Mouse (Mus musculus) stomach, postnatal 0 days (tissue): ENCODE measurements around the gene Med24. TPM values are rescaled to one million over a fixed set of nuclear protein-coding genes. Genes with fewer than 3 reads are reported as not detected.

Experiments used
- ATAC-seq: fragments of 200-750 bp; cut with Nextera tagmentation; 2 replicates; pipeline ENCODE4 v1.8.0; 2017; ENCODE audit not compliant: low FRiP score, low TSS enrichment
- DNase-seq: peaks from one replicate; pipeline ENCODE4 v3.0.0-alpha.2; 2016; ENCODE audit warnings: low spot score
- H3K27ac ChIP-seq: fragments of 300-500 bp; sonication (generic); replicated peaks from 2 replicates; pipeline ENCODE4 v1.5.1; 2014; ENCODE audit warnings: mild to moderate bottlenecking, control low read depth
- H3K27me3 ChIP-seq: fragments of 300-500 bp; sonication (generic); 2 replicates; pipeline ENCODE4 v1.6.1; 2014; ENCODE audit warnings: low read length; ENCODE audit not compliant: control insufficient read depth, insufficient read depth
- H3K36me3 ChIP-seq: fragments of 300-500 bp; sonication (generic); 2 replicates; pipeline ENCODE4 v1.6.1; 2014; ENCODE audit warnings: low read length, mixed read lengths; ENCODE audit not compliant: control insufficient read depth, insufficient read depth
- H3K4me1 ChIP-seq: fragments of 300-500 bp; sonication (generic); replicated peaks from 2 replicates; pipeline ENCODE4 v1.6.1; 2014; ENCODE audit warnings: antibody characterized with exemption; ENCODE audit not compliant: control insufficient read depth, insufficient read depth
- H3K4me2 ChIP-seq: fragments of 300-500 bp; sonication (generic); replicated peaks from 2 replicates; pipeline ENCODE4 v1.6.1; 2014; ENCODE audit warnings: low read depth, mild to moderate bottlenecking, control low read depth, moderate library complexity
- H3K4me3 ChIP-seq: fragments of 300-500 bp; sonication (generic); 2 replicates; pipeline ENCODE4 v1.5.1; 2014; ENCODE audit warnings: low read depth, low read length, control low read depth
- H3K9ac ChIP-seq: fragments of 300-500 bp; sonication (generic); 2 replicates; pipeline ENCODE4 v1.6.1; 2014; ENCODE audit warnings: mild to moderate bottlenecking, low read length, control low read depth, mixed read lengths
- H3K9me3 ChIP-seq: fragments of 300-500 bp; sonication (generic); 2 replicates; pipeline ENCODE4 v1.6.1; 2016; ENCODE audit warnings: low read length; ENCODE audit not compliant: control insufficient read depth
- CTCF ChIP-seq: IDR thresholded peaks from 2 replicates; pipeline ENCODE4 v1.5.1; 2016; ENCODE audit warnings: antibody characterized with exemption, low read depth, mild to moderate bottlenecking, moderate library complexity
- EP300 ChIP-seq: optimal IDR thresholded peaks from 2 replicates; pipeline ENCODE3; 2016; ENCODE audit warnings: antibody characterized with exemption
- WGBS: fragments of 180-500 bp; shearing (Covaris S2); extraction: QIAGEN DNeasy Blood & Tissue Kit; methylation state at CpG from one replicate; pipeline ENCODE4 v1.1.7; 2014; 5-methylcytosine and 5-hydroxymethylcytosine counted together
- polyA plus RNA-seq: library from polyadenylated mRNA; unstranded; fragments of >200 nt; fragmentation: Nextera tagmentation; extraction: Ambion mirVana; gene quantifications from 2 replicates; pipeline ENCODE4 v1.2.1, GENCODE M21; 2015

The Med24 gene
- 16.5 and 18.7 TPM in 2 replicates for polyA plus RNA-seq

DNA sequence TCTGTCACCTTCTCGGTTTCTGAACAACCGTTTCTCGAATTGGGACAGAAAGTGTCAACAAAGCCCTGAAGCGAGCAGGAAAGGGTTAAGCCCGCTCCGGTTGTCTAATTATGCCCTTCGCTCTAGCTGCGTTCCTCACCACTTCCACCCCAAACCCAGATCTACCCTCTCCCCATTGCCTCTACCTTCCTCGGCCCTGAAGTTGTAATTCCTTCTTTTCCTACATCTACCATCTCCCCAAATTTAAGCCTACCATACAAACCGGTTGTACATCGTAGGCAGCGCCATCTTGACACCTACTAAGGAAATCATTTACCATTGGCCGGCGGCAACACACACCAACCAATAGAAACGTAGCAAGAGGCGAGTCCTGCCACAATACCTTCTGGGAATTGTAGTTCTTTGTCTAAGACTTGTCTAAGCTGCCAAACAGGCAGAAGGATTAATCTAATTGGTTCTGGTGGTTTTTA is at the start of gene Med24:
Gene Med24, minus strand, starts transcription at position 317 of the 470 bp plus-strand sequence.
- no peaks in the 10 kb centered on the region for H3K27me3 ChIP-seq
- H3K4me3 ChIP-seq = peak within 1 kb of the TSS; percentile 73
- peak; percentile 83 for DNase-seq
- peak within 1 kb of the TSS; percentile 71 for H3K4me2 ChIP-seq
- TF ChIP-seq CTCF (no peak), EP300 (no peak)
- H3K4me1 ChIP-seq = no peaks in the 10 kb centered on the region
- H3K9me3 ChIP-seq = no peaks in the 10 kb centered on the region
- H3K36me3 ChIP-seq = peaks cover 9% of the 10 kb centered on the region; the same call in 1 of the 2 replicates
- peak; percentile 93 for ATAC-seq
- peak within 1 kb of the TSS; percentile 63; the same call in 1 of the 2 replicates for H3K27ac ChIP-seq
- under 1% methylated on average over 16 of the region's 16 CpGs for WGBS
- H3K9ac ChIP-seq = peak within 1 kb of the TSS; percentile 59

DNA sequence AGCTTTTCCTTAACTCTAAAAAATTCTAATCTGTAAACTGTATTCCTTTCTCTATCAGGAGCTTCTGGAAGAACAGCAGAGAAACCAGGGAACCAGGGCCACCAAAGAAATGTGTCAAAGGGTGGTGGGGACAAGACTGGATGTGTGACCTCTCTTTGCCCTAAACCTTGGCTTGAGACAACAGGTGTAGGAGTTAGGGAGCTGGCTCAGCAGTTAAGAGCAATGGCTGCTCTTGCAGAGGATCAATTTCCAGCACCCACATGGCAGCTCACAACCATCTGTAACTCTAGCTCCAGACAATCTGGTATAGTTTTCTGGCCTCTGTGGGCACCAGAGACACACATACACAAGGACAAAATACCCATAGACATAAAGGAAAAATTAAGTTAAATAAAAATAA is 48.7 kb upstream of the Med24 start:
- Histone ChIP-seq H3K36me3 (no peaks in the 10 kb centered on the region), H3K9me3 (no peaks in the 10 kb centered on the region), H3K27me3 (no peaks in the 10 kb centered on the region), H3K4me2 (no peak overlapping the region), H3K27ac (peak overlapping the region; percentile 95), H3K4me3 (no peak overlapping the region), H3K4me1 (peaks cover 21% of the 10 kb centered on the region), H3K9ac (no peak overlapping the region)
- TF ChIP-seq CTCF (no peak), EP300 (no peak)
- ATAC-seq = no peak
- no peak for DNase-seq

DNA sequence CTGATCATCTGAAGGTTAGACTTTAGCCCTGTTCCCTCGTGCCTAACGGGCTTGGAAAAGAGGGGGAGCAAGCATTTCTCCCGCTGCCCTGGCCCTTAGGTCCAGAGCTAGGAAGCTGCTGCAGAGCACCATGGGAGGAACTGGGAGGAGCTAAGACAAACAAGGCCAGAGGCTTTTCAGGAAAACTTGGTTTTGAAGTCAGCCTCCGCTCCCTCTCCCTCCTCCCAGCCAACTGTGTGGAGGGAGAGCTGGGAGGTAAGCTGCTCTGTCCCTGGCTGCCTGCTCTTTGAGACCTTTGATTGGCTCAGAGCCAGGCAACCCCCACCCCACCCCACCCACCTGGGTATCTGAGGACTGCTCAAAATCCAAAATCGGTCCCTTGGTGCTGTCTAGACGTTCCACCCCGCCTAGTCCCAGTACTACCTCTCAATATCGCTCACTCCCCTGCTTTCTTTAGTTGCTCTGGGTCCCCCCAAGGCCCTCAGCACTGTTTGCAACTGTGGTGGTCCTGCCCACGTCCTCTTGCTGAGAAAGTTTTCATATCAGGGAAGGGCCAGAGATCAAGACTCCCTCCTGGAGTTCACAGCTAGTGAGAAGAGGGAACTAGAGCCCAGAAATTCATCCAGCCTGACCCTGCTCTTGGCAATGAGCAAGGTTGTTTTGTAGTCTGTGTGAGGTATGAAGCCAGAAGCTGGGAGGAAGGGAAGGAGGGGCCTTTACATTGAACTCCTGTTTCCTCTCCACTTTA is 47.8 kb upstream of the Med24 start:
- H3K27me3 ChIP-seq = no peaks in the 10 kb centered on the region
- 8% methylated on average over 9 of the region's 9 CpGs for WGBS
- H3K9ac ChIP-seq = peak overlapping the region; percentile 43
- DNase-seq (peak; percentile 58), ATAC-seq (no peak)
- H3K4me2 ChIP-seq = peak overlapping the region; percentile 32
- TF ChIP-seq EP300 = no peak
- no peak for TF ChIP-seq CTCF
- H3K4me3 ChIP-seq = no peak overlapping the region
- H3K27ac ChIP-seq = peak overlapping the region; percentile 95
- H3K9me3 ChIP-seq = no peaks in the 10 kb centered on the region
- no peaks in the 10 kb centered on the region for H3K36me3 ChIP-seq
- H3K4me1 ChIP-seq = peaks cover 16% of the 10 kb centered on the region

DNA sequence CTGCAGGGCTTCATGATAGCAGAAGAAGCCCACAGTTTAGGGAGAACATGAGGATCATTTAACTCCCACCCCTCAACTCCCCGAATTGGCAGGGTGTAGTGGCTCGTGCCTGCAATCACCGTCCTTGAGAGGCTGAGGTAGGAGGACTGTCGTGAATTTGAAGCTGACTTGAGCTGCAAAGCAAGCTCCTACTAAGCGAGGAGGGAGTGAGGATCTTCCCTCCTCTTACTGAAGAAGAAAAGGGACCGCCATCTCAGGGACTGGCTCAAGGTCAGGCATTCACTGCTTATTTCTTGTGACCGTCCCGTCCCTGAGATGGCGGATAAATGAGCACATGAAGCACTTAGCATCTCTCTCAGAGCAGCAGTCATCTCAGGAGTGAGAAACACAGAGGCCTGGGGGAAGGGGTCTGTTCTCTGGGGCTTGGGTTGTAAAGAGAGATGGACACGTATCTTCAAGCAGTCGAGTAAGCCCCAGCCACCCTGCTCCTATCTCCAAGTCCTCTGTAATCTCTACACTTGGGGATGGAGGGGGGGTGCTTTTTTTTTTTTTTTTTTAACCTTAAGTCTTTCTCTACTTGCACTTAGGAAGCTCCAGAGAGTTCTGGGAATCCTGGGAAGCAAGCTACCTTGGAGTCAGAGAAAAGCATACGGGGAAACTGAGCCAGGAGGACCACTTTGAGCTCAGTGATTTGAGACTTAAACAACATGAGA is 47.0 kb upstream of the Med24 start:
- 34% methylated on average over 12 of the region's 12 CpGs for WGBS

GRCm38 (mm10) chr11:98775348-98776051 is 46.3 kb upstream of the Med24 start:
- Histone ChIP-seq H3K9ac (peak overlapping the region; percentile 39), H3K27me3 (no peaks in the 10 kb centered on the region), H3K27ac (peak overlapping the region; percentile 95), H3K36me3 (peaks cover 9% of the 10 kb centered on the region; the same call in 1 of the 2 replicates), H3K4me3 (peak overlapping the region; percentile 59; the same call in 1 of the 2 replicates), H3K4me2 (peak overlapping the region; percentile 67), H3K4me1 (peaks cover 16% of the 10 kb centered on the region), H3K9me3 (no peaks in the 10 kb centered on the region)
- ATAC-seq (peak; percentile 76), DNase-seq (peak; percentile 99)
- peak; percentile 27 for TF ChIP-seq CTCF
- no peak for TF ChIP-seq EP300
- WGBS = under 1% methylated on average over 15 of the region's 15 CpGs

More for the DNA sequence above, 47.0 kb upstream of the Med24 start:
- ATAC-seq = no peak
- H3K4me2 ChIP-seq = peak overlapping the region; percentile 67; the same call in 1 of the 2 replicates
- H3K9me3 ChIP-seq = no peaks in the 10 kb centered on the region
- peaks cover 16% of the 10 kb centered on the region for H3K4me1 ChIP-seq
- H3K36me3 ChIP-seq = peaks cover 4% of the 10 kb centered on the region; the same call in 1 of the 2 replicates
- H3K9ac ChIP-seq = peak overlapping the region; percentile 43; the same call in 1 of the 2 replicates
- H3K27ac ChIP-seq = peak overlapping the region; percentile 95
- H3K4me3 ChIP-seq = no peak overlapping the region
- no peak for TF ChIP-seq CTCF
- TF ChIP-seq EP300 = no peak
- no peaks in the 10 kb centered on the region for H3K27me3 ChIP-seq
- peak; percentile 19 for DNase-seq
